ENCODE assay signal across 8 mouse cellular contexts in genomic region chr8:10586956-10587744, GRCm38 (mm10).
A peak's percentile ranks its signal among the peaks of the same experiment; 100 is the strongest.
DNase-seq lines count a peak whose midpoint lies in the region; ATAC-seq lines count a peak whose summit lies in the region.

No protein-coding gene starts in this region.

- ATAC-seq in heart, embryonic 12.5 days (ENCODE audit: insufficient number of reproducible peaks, low FRiP score) = no peak
- 0 out of 2 replicates have a peak, but pooled peaks have one; percentile 35 for ATAC-seq in kidney, embryonic 16.5 days (ENCODE audit: low FRiP score, low TSS enrichment)
- ATAC-seq in granulocyte monocyte progenitor cell, adult 5-6 weeks (replicated peaks; ENCODE audit: poor library complexity, severe bottlenecking) = no peak
- ATAC-seq in inflammation-experienced regulatory T-cells, adult 6 months = no peak

- H3K36me3 ChIP-seq in heart, embryonic 12.5 days = no peaks in the 10 kb centered on the region
- H3K36me3 ChIP-seq in kidney, embryonic 16.5 days (ENCODE audit: insufficient read depth, low read length) = no peaks in the 10 kb centered on the region

- H3K27ac ChIP-seq in heart, embryonic 12.5 days (ENCODE audit: poor library complexity, severe bottlenecking) = no peak overlapping the region
- H3K27ac ChIP-seq in kidney, embryonic 16.5 days (ENCODE audit: low read length) = no peak overlapping the region

- 0 out of 2 replicates have a peak overlapping the region, but pooled peaks have one; percentile 2 for H3K4me3 ChIP-seq in heart, embryonic 12.5 days
- H3K4me3 ChIP-seq in kidney, embryonic 16.5 days (ENCODE audit: low read length) = no peak overlapping the region

- DNase-seq in cerebellum, postnatal 10 days = peak; percentile 84 to 86
- DNase-seq in cerebellum, adult 8-10 months = no peak
- DNase-seq in adrenal gland, postnatal 14 days = peak; percentile 59
- DNase-seq in retina, embryonic 14.5 days (ENCODE audit: low spot score) = peak; percentile 38

- H3K4me2 ChIP-seq in heart, embryonic 12.5 days = peak overlapping the region; percentile 58
- peak overlapping the region; percentile 24; the same call in 1 of the 2 replicates for H3K4me2 ChIP-seq in kidney, embryonic 16.5 days (replicated peaks; ENCODE audit: low read depth, low read length)

- H3K9me3 ChIP-seq in heart, embryonic 12.5 days (replicated peaks) = no peaks in the 10 kb centered on the region
- no peaks in the 10 kb centered on the region for H3K9me3 ChIP-seq in kidney, embryonic 16.5 days (ENCODE audit: low read length)

- peak overlapping the region; percentile 37; the same call in 1 of the 2 replicates for H3K9ac ChIP-seq in heart, embryonic 12.5 days
- H3K9ac ChIP-seq in kidney, embryonic 16.5 days (replicated peaks; ENCODE audit: low read length) = no peak overlapping the region

- H3K27me3 ChIP-seq in heart, embryonic 12.5 days (replicated peaks) = no peaks in the 10 kb centered on the region
- no peaks in the 10 kb centered on the region; the same call in 1 of the 2 replicates for H3K27me3 ChIP-seq in kidney, embryonic 16.5 days (ENCODE audit: insufficient read depth, low read length)

- 28% methylated on average over 10 of the region's 14 CpGs for WGBS in heart, embryonic 12.5 days
- WGBS in kidney, embryonic 16.5 days = 17% methylated on average over 13 of the region's 14 CpGs

- peaks cover 30% of the 10 kb centered on the region for H3K4me1 ChIP-seq in heart, embryonic 12.5 days (replicated peaks)
- H3K4me1 ChIP-seq in kidney, embryonic 16.5 days (ENCODE audit: insufficient read depth, low read length) = peaks cover 5% of the 10 kb centered on the region; the same call in 1 of the 2 replicates
